In the genomic region with DNA sequence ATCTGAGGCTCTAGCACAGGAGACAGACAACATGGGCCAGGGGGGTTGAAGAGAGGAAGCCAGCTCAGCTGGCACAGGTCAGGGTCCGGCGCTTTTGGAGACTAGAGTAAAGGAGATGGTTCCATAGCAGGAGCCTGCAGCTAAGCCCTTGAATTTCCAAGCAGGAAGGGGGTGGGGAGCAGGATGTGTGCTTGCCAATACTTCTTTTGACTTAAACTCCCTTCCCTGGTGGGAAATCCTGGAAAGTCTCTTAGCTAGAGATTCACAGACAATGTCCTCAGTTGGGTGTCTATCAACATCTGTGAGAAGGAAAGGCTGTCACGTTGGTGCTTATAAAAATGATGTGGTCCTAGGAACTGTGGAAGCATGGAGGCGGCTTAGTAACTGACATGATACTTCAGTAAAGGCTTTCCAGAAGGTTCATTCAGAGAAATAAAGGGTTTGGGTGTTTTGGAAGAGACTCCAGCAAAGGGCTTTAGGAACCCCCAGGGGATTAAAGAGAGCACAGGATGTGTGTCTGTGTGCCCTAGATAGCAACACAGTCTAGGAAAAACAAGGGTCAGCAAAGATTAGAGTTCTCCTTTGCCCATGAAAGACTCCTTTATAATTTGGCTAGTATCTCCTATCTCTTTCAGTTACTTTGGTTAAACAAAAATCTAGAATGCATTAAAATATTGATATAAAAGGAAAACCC, we compare ENCODE assay signal across 9 mouse cellular contexts. TPM values are rescaled to one million over a fixed set of nuclear protein-coding genes. Genes with fewer than 3 reads are reported as not detected.
DNase-seq lines count a peak whose midpoint lies in the region; ATAC-seq and TF ChIP-seq lines count a peak whose summit lies in the region.
"Had no signal": no experiment of that assay in that cellular context is flagged by ENCODE, and none has a peak within 500 bp of the region (broad histone marks: within the 10 kb centered on the region; RNA-seq: fewer than 3 reads in every experiment).

No protein-coding gene starts in this region.

- H3K4me2 ChIP-seq in lung, embryonic 14.5 days, result peak overlapping the region; percentile 70
- H3K4me2 ChIP-seq in liver, embryonic 11.5 days, result peak overlapping the region; percentile 62

- peak overlapping the region; percentile 52; the same call in 1 of the 2 replicates for H3K27ac ChIP-seq in heart, embryonic 10.5 days
- H3K27ac ChIP-seq in lung, embryonic 14.5 days (ENCODE audit: low read depth), result peak overlapping the region; percentile 92
- H3K27ac ChIP-seq in liver, embryonic 11.5 days (ENCODE audit: low read depth, low read length), result peak overlapping the region; percentile 88
- peak overlapping the region; percentile 55; the same call in 1 of the 2 replicates for H3K27ac ChIP-seq in olfactory bulb, adult 2 months (ENCODE audit: insufficient read depth, low read depth, low read length)

- TF ChIP-seq POLR2A in olfactory bulb, adult 2 months (IDR thresholded peaks at IDR 0.05; ENCODE audit: insufficient read depth, low read depth, low read length), result no peak

- peak overlapping the region; percentile 27; the same call in 1 of the 2 replicates for H3K4me3 ChIP-seq in heart, embryonic 10.5 days
- H3K4me3 ChIP-seq in lung, embryonic 14.5 days (ENCODE audit: low read depth, low read length), result peak overlapping the region; percentile 82
- peak overlapping the region; percentile 91 for H3K4me3 ChIP-seq in liver, embryonic 11.5 days (ENCODE audit: low read depth, low read length)
- H3K4me3 ChIP-seq in olfactory bulb, adult 2 months (ENCODE audit: insufficient read depth, low read depth, low read length), result no peak overlapping the region

- H3K27me3 ChIP-seq in heart, embryonic 10.5 days (ENCODE audit: insufficient read depth, poor library complexity, severe bottlenecking), result no peaks in the 10 kb centered on the region
- no peaks in the 10 kb centered on the region for H3K27me3 ChIP-seq in lung, embryonic 14.5 days (ENCODE audit: insufficient read depth, low read length)
- no peaks in the 10 kb centered on the region for H3K27me3 ChIP-seq in liver, embryonic 11.5 days (replicated peaks; ENCODE audit: control insufficient read depth, insufficient read depth, low read length)

- peaks cover 8% of the 10 kb centered on the region; the same call in 1 of the 2 replicates for H3K4me1 ChIP-seq in heart, embryonic 10.5 days
- H3K4me1 ChIP-seq in lung, embryonic 14.5 days (ENCODE audit: insufficient read depth), result peaks cover 15% of the 10 kb centered on the region; the same call in 1 of the 2 replicates
- H3K4me1 ChIP-seq in liver, embryonic 11.5 days (replicated peaks; ENCODE audit: control insufficient read depth, insufficient read depth, low read length), result peaks cover 3% of the 10 kb centered on the region
- H3K4me1 ChIP-seq in olfactory bulb, adult 2 months (ENCODE audit: control insufficient read depth, insufficient read depth, low read length), result peaks cover 5% of the 10 kb centered on the region; the same call in 1 of the 2 replicates

- WGBS in heart, embryonic 10.5 days, result 24% methylated on average over 4 of the region's 4 CpGs
- WGBS in lung, embryonic 14.5 days, result 31% methylated on average over 4 of the region's 4 CpGs
- WGBS in liver, embryonic 11.5 days, result 37% methylated on average over 4 of the region's 4 CpGs
- WGBS in olfactory bulb, adult 2 months, result 68% methylated on average over 4 of the region's 4 CpGs

- no peak; the same call in 1 of the 2 replicates for ATAC-seq in lung, embryonic 14.5 days (ENCODE audit: insufficient read depth)
- ATAC-seq in liver, embryonic 11.5 days (replicated peaks; ENCODE audit: low FRiP score), result peak; percentile 35

- H3K9ac ChIP-seq in lung, embryonic 14.5 days, result peak overlapping the region; percentile 87
- peak overlapping the region; percentile 73 for H3K9ac ChIP-seq in liver, embryonic 11.5 days (ENCODE audit: low read depth, low read length)

- no peaks in the 10 kb centered on the region for H3K9me3 ChIP-seq in heart, embryonic 10.5 days
- no peaks in the 10 kb centered on the region for H3K9me3 ChIP-seq in lung, embryonic 14.5 days (ENCODE audit: low read depth, low read length)
- no peaks in the 10 kb centered on the region for H3K9me3 ChIP-seq in liver, embryonic 11.5 days (ENCODE audit: control insufficient read depth, low read length)

- no peak for TF ChIP-seq CTCF in lung, embryonic 14.5 days (IDR thresholded peaks at IDR 0.05; ENCODE audit: low read depth)
- no peak for TF ChIP-seq CTCF in olfactory bulb, adult 2 months (IDR thresholded peaks at IDR 0.05; ENCODE audit: insufficient read depth, low read depth, low read length)

- H3K36me3 ChIP-seq in heart, embryonic 10.5 days, result no peaks in the 10 kb centered on the region; the same call in 1 of the 2 replicates
- H3K36me3 ChIP-seq in lung, embryonic 14.5 days (ENCODE audit: insufficient read depth), result peaks cover 31% of the 10 kb centered on the region; the same call in 1 of the 2 replicates
- 0 out of 2 replicates have a peak, but pooled peaks cover 4% of the 10 kb centered on the region for H3K36me3 ChIP-seq in liver, embryonic 11.5 days (ENCODE audit: control insufficient read depth, insufficient read depth, low read length)

- DNase-seq in heart, embryonic 10.5 days (ENCODE audit: low spot score), result no peak
- no peak for DNase-seq in heart, postnatal 4 days
- peak; percentile 63 for DNase-seq in lung, embryonic 14.5 days
- DNase-seq in lung, postnatal 25 days (ENCODE audit: low spot score), result no peak
- DNase-seq in liver, embryonic 11.5 days (ENCODE audit: low spot score), result no peak
- DNase-seq in thymus, postnatal 4 days, result no peak
- DNase-seq in cerebellum, adult 9-11 months, result no peak
- DNase-seq: cerebellum, postnatal 25 days had no signal

RNA-seq across cellular contexts. Expression of a gene that starts 3.8 kb away (rescaled TPM):
- 213 and 240 TPM in 2 replicates for polyA plus RNA-seq in heart, embryonic 10.5 days (2016; fragmentation: Nextera tagmentation; extraction: Ambion mirVana)
- total RNA-seq in heart, postnatal 4 days (2021), result 10 to 100 TPM in 1 of 2 experiments, 1 to 10 TPM in 1; 9.8 to 11.8 TPM
- polyA plus RNA-seq in lung, embryonic 14.5 days (2014; fragmentation: Nextera tagmentation; extraction: Ambion mirVana), result 365 and 368 TPM in 2 replicates
- polyA plus RNA-seq in liver, embryonic 11.5 days (2014; fragmentation: Nextera tagmentation; extraction: Ambion mirVana), result 1,283 and 1,400 TPM in 2 replicates
- polyA plus RNA-seq in olfactory bulb, adult 2 months (2012; ENCODE audit: insufficient read depth, insufficient read length, low replicate concordance, missing spikeins), result not detected in 2 replicates

RNA-seq across cellular contexts. Expression of a gene that starts 26.6 kb away (rescaled TPM):
- polyA plus RNA-seq in heart, embryonic 10.5 days (2016; fragmentation: Nextera tagmentation; extraction: Ambion mirVana), result 11.1 and 12.2 TPM in 2 replicates
- total RNA-seq in heart, postnatal 4 days (2021), result 10 to 100 TPM; 22.0 to 45.6 TPM
- polyA plus RNA-seq in lung, embryonic 14.5 days (2014; fragmentation: Nextera tagmentation; extraction: Ambion mirVana), result 1.6 and 2.9 TPM in 2 replicates
- 3.2 and 3.5 TPM in 2 replicates for polyA plus RNA-seq in liver, embryonic 11.5 days (2014; fragmentation: Nextera tagmentation; extraction: Ambion mirVana)
- polyA plus RNA-seq in olfactory bulb, adult 2 months (2012; ENCODE audit: insufficient read depth, insufficient read length, low replicate concordance, missing spikeins), result not detected in 2 replicates
